Mouse (Mus musculus): ENCODE data around the gene Nostrin.

- no peak for TF ChIP-seq CTCF (IDR thresholded peaks at IDR 0.05; ENCODE audit: borderline replicate concordance, insufficient read depth, low read depth, low read length)
- TF ChIP-seq POLR2A (IDR thresholded peaks at IDR 0.05; ENCODE audit: borderline replicate concordance, insufficient read depth, low read length): no peak
Measured at GRCm38 (mm10) chr2:69112609-69113008, 23.0 kb upstream of the Nostrin start.

Data from cerebellum, adult 2 months (tissue).